Mouse (Mus musculus) adrenal gland, postnatal 25 days (tissue): Measurements from ENCODE around the gene Asnsd1. TPM values are rescaled to one million over a fixed set of nuclear protein-coding genes. Genes with fewer than 3 reads are reported as not detected.
"Not testable (repeated sequence)": the region's sequence is repeated elsewhere in the genome, so short reads cannot be mapped to it uniquely, and the experiment has no call there.

Source experiments
- DNase-seq: peaks from one replicate; pipeline ENCODE4 v3.0.0; 2021; ENCODE audit warnings: mixed read lengths
- long read RNA-seq: library from polyadenylated mRNA; stranded (forward); transcript quantifications from one replicate; pipeline ENCODE4 v2.0.0, GENCODE M21; 2021
- total RNA-seq: library from RNA; stranded (reverse); gene quantifications from 2 replicates; pipeline ENCODE4 v1.2.3, GENCODE M21; 2021

Gene Asnsd1
- total RNA-seq = 28.4 and 29.7 TPM in 2 replicates
- long read RNA-seq, transcript Asnsd1-201 (6 exons, 2,442 nt) = major isoform, 72 of 77 reads
- long read RNA-seq, partial matches to known transcripts = 3 of 77 reads
- long read RNA-seq, other reads (novel, unspliced or antisense) = 1 of 77 reads

GRCm38 (mm10) chr1:53352327-53353261 is at the start of gene Asnsd1, which contains the start of the genes Asdurf and Gm28551:
Asnsd1 (minus strand) TSS chr1:53352752.
Asdurf (minus strand) TSS chr1:53352619.
Gm28551 (minus strand) TSS chr1:53352667.
- DNase-seq = peak; percentile 96

- not testable (repeated sequence) for DNase-seq
Observed at GRCm38 (mm10) chr1:53393936-53394760, 41.6 kb upstream of the Asnsd1 start.

- DNase-seq = no peak
Observed at GRCm38 (mm10) chr1:53388762-53389161, 36.2 kb upstream of the Asnsd1 start.

GRCm38 (mm10) chr1:53384085-53384688 is 31.6 kb upstream of the Asnsd1 start:
- no peak for DNase-seq

GRCm38 (mm10) chr1:53377731-53378130 is 25.2 kb upstream of the Asnsd1 start:
- DNase-seq = no peak

- DNase-seq = not testable (repeated sequence)
Observed at GRCm38 (mm10) chr1:53375965-53376364, 23.4 kb upstream of the Asnsd1 start.

GRCm38 (mm10) chr1:53358988-53359387 is 6.4 kb upstream of the Asnsd1 start:
- DNase-seq = no peak

- DNase-seq = no peak
Observed at GRCm38 (mm10) chr1:53341071-53341470, 11.5 kb downstream of the Asnsd1 start.

- DNase-seq = not testable (repeated sequence)
Observed at GRCm38 (mm10) chr1:53337403-53337802, 15.1 kb downstream of the Asnsd1 start.

- no peak for DNase-seq
Observed at GRCm38 (mm10) chr1:53335465-53335864, 17.1 kb downstream of the Asnsd1 start.

- DNase-seq = not testable (repeated sequence)
Observed at GRCm38 (mm10) chr1:53333527-53333926, 19.0 kb downstream of the Asnsd1 start.

GRCm38 (mm10) chr1:53324827-53325494 is 27.6 kb downstream of the Asnsd1 start:
- DNase-seq = no peak

- DNase-seq = no peak
Observed at GRCm38 (mm10) chr1:53324277-53324676, 28.3 kb downstream of the Asnsd1 start.

- DNase-seq = no peak
Observed at GRCm38 (mm10) chr1:53323254-53323653, 29.3 kb downstream of the Asnsd1 start.

- no peak for DNase-seq
Observed at GRCm38 (mm10) chr1:53321662-53322344, 30.7 kb downstream of the Asnsd1 start.

GRCm38 (mm10) chr1:53312989-53313967 is 39.3 kb downstream of the Asnsd1 start, which contains the start of gene Osgepl1:
Osgepl1 (plus strand) TSS chr1:53313624.
- DNase-seq = peak; percentile 89

- DNase-seq = peak; percentile 5
Observed at GRCm38 (mm10) chr1:53300506-53300905, 52.0 kb downstream of the Asnsd1 start.

- peak; percentile 96 for DNase-seq
Observed at GRCm38 (mm10) chr1:53296581-53297383, 55.8 kb downstream of the Asnsd1 start, which contains the start of the genes Pms1, Ormdl1 and Gm28778. Pms1 (minus strand) TSS chr1:53297018. Ormdl1 (plus strand) TSS chr1:53297095. Gm28778 (plus strand) TSS chr1:53297111.
